Mouse (Mus musculus) megakaryocyte, embryonic 14.5 days (primary cell): ENCODE measurements around the gene Vamp8.

Experiments
- FLI1 ChIP-seq: IDR thresholded peaks from 2 replicates; pipeline ENCODE4 v1.6.1; 2012; ENCODE audit warnings: low read length, inconsistent platforms, mixed read lengths
- GATA1 ChIP-seq: IDR thresholded peaks from 3 replicates; pipeline ENCODE4 v1.6.1; 2012; ENCODE audit warnings: mixed read lengths, low read length, inconsistent platforms, borderline replicate concordance

DNA sequence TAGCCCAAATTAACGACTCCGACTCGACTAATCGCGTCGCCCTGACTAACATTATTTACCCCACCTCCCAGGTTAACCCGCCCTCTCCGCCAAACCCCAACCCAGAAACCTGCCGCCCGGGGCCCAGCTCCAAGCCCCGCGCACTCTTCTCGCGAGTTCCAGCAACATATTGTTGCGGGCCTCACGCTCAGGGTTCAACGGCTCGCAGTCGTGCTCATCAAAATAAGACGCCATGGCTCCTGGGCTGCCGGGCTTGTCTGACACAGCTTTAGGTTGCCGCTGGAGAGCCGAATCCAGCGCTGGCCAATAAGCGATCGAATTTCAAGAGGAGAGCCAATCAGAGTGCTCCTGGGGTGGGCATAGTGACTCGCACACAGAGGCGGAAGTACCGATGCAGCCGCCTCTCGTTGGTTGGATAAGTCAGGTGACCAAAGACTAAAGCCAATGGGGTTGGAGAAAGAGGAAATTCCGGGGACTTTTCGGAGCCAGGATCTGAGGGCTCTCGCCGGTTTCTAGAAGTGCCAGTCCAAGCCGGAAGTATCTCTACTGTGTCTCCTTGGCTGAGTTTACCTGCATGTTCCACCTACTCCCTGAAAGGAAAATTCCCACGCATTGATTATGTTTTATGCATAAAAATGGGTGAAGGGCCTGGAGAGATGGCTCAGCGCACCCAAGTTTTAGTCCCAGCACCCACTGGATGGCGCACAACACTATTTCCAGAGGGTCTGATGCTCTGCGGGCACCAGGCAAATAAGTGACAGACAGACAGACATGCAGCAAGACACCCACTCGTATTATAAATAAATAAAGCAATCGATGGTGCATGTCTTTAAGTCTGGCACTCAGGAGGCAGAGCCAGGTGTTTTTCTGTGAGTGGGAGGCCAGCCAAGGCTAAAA is 28.1 kb downstream of the Vamp8 start:
- TF ChIP-seq GATA1 (no peak), FLI1 (no peak)
